Mouse (Mus musculus) heart, embryonic 12.5 days (tissue): ENCODE data around the gene Iqgap2. TPM values are rescaled to one million over a fixed set of nuclear protein-coding genes. Genes with fewer than 3 reads are reported as not detected.
A peak's percentile ranks its signal among the peaks of the same experiment; 100 is the strongest.

Experiments
- ATAC-seq: fragments of 200-750 bp; cut with Nextera tagmentation; 2 replicates; pipeline ENCODE4 v1.8.0; 2017; ENCODE audit warnings: moderate TSS enrichment, moderate library complexity; ENCODE audit not compliant: insufficient number of reproducible peaks, low FRiP score
- H3K27ac ChIP-seq: fragments of 300-500 bp; sonication (generic); 2 replicates; pipeline ENCODE4 v1.5.1; 2016; ENCODE audit warnings: mild to moderate bottlenecking, moderate library complexity; ENCODE audit not compliant: poor library complexity, severe bottlenecking
- H3K27me3 ChIP-seq: fragments of 300-500 bp; sonication (generic); replicated peaks from 2 replicates; pipeline ENCODE4 v1.6.1; 2016; ENCODE audit warnings: mild to moderate bottlenecking, moderate library complexity
- H3K36me3 ChIP-seq: fragments of 300-500 bp; sonication (generic); 2 replicates; pipeline ENCODE4 v1.6.1; 2016; ENCODE audit warnings: mild to moderate bottlenecking, moderate library complexity
- H3K4me1 ChIP-seq: fragments of 300-500 bp; sonication (generic); replicated peaks from 2 replicates; pipeline ENCODE4 v1.6.1; 2016; ENCODE audit warnings: mild to moderate bottlenecking
- H3K4me2 ChIP-seq: fragments of 300-500 bp; sonication (generic); 2 replicates; pipeline ENCODE4 v1.6.1; 2016; ENCODE audit warnings: mild to moderate bottlenecking, moderate library complexity
- H3K4me3 ChIP-seq: fragments of 300-500 bp; sonication (generic); 2 replicates; pipeline ENCODE4 v1.5.1; 2016; ENCODE audit warnings: mild to moderate bottlenecking
- H3K9ac ChIP-seq: fragments of 300-500 bp; sonication (generic); 2 replicates; pipeline ENCODE4 v1.6.1; 2016; ENCODE audit warnings: mild to moderate bottlenecking, moderate library complexity
- H3K9me3 ChIP-seq: fragments of 300-500 bp; sonication (generic); replicated peaks from 2 replicates; pipeline ENCODE4 v1.6.1; 2016; ENCODE audit warnings: mild to moderate bottlenecking, moderate library complexity
- WGBS: fragments of 180-500 bp; shearing (Covaris S2); methylation state at CpG from one replicate; pipeline ENCODE4 v1.1.7; 2016; 5-methylcytosine and 5-hydroxymethylcytosine counted together
- polyA plus RNA-seq: library from polyadenylated mRNA; unstranded; fragments of >200 nt; fragmentation: Nextera tagmentation; extraction: Ambion mirVana; gene quantifications from 2 replicates; pipeline ENCODE4 v1.2.1, GENCODE M21; 2016

Iqgap2 gene
- polyA plus RNA-seq, 1 experiment from 2014 or later = 6.9 TPM

DNA sequence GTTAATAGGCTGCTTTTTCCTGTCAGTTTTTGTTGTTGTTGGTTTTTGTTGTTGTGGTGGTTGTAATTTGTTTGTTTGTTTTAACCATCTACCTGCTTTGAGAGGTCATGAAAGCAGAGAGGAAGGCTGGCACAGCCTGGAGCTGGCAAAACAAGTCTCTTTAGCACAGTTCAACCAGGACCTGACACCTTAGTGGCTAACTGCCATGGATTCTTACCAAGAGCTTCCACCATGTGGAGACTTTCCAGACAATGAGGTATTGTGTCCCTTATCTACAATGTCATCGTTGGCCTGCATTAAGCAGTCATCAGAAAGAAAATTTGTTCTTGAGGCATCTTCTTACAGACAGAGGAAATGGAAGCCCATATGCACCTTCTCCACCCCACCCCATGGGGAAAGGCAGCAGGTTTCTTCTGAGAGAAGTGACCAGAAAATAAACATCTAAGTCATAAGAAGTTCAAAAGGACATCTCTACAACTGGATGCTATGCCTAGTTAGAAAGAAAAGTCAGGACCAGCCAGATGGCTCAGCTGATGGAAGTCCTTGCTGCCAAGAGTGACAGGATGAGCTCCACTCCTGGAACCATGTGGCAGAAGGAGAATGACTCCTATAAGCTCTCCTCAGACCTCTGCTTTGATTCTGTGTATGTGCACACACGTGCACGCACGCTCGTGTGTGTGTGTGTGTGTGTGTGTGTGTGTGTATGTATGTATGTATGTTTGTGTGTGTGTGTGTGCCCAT lies 113.9 kb downstream of the Iqgap2 start:
- no peak overlapping the region for H3K4me2 ChIP-seq
- H3K4me3 ChIP-seq = no peak overlapping the region
- no peak overlapping the region for H3K27ac ChIP-seq
- WGBS = 79% methylated on average over 5 of the region's 5 CpGs
- H3K4me1 ChIP-seq = peaks cover 23% of the 10 kb centered on the region
- H3K9ac ChIP-seq = no peak overlapping the region
- H3K9me3 ChIP-seq = no peaks in the 10 kb centered on the region
- no peak for ATAC-seq
- H3K27me3 ChIP-seq = 0 out of 2 replicates have a peak, but pooled peaks cover 3% of the 10 kb centered on the region
- no peaks in the 10 kb centered on the region for H3K36me3 ChIP-seq

DNA sequence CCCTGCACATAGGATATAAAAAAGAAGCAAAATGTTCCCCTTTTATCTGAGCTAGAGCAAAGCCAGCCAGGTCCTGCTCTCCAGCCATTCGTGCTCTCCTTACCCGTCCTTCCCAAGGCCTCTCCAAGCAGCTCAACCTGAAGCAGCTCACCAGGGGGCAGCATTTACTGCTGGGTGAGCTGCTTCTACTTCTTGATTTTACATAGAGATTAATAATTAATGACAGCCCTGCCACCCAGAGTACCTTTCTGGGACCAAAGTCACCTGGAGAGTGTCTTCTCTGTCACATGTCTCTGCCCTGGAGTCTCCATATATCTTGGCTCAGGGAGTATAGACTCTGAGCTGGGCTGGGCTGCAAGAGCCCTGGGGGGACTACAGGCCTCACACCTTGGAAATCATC lies 114.5 kb downstream of the Iqgap2 start:
- no peak overlapping the region for H3K9ac ChIP-seq
- H3K9me3 ChIP-seq = no peaks in the 10 kb centered on the region
- H3K36me3 ChIP-seq = no peaks in the 10 kb centered on the region
- 17% methylated on average over 2 of the region's 2 CpGs for WGBS
- no peak overlapping the region for H3K4me3 ChIP-seq
- ATAC-seq = no peak; the same call in 1 of the 2 replicates
- H3K27ac ChIP-seq = no peak overlapping the region
- peaks cover 17% of the 10 kb centered on the region for H3K4me1 ChIP-seq
- 0 out of 2 replicates have a peak, but pooled peaks cover 3% of the 10 kb centered on the region for H3K27me3 ChIP-seq
- H3K4me2 ChIP-seq = no peak overlapping the region

DNA sequence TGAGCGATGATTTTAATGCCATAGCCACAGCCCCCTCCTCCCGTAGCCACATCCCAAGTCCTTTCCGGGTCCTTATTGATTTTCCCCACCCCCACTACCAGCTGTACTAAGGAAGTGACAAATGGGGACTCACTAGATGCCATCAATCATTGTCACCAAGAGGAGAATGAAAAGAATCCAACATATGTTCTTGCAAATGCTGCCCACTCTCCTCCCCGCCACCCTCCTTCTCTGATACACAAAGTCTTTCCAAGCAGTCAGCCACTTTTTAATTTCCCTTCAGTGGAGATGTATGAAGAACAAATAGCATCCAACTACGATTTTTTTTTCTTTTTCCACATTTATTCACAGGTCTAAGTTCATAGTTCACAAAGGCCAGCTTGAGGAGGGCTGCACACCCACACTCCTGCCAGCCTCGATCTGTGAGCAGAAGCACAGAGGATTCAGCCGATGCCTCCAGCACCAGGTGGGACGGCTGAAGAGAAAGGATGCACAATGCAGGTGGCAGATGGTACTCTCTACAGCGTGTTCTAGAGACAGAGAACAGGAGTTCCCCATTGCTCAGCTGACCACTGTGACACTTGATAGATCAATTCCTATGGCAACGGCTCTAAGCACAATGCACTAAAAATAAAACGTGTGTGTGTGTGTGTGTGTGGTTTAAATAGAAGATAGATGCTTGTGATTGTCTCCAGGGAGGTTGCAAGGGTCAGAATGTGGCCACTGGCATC lies 116.6 kb downstream of the Iqgap2 start:
- Histone ChIP-seq H3K27ac (no peak overlapping the region), H3K9me3 (no peaks in the 10 kb centered on the region), H3K36me3 (no peaks in the 10 kb centered on the region), H3K9ac (no peak overlapping the region), H3K4me2 (no peak overlapping the region), H3K4me1 (peaks cover 14% of the 10 kb centered on the region), H3K4me3 (no peak overlapping the region), H3K27me3 (0 out of 2 replicates have a peak, but pooled peaks cover 3% of the 10 kb centered on the region)
- no peak for ATAC-seq
- 53% methylated on average over 11 of the region's 11 CpGs for WGBS

DNA sequence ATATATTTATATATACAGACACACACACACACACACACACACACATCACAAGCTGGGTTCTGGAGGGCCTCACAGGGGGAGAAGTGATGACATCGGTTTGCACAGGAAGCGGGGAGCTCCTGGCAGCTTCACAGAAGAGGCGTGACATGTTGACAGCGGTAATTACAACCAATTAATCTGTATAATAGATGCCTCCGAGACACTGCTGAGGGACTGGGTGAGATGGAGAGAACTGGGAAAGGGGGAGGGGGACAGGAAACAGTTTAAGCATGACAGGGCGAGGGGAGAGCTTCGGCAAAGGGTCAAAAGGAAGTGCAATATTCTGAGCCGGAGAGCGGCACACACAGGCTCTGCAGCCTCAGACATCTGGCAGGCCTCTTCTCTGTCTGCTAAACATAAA lies 126.7 kb downstream of the Iqgap2 start:
- WGBS = 8% methylated on average over 9 of the region's 9 CpGs
- Histone ChIP-seq H3K4me2 (peak overlapping the region; percentile 47), H3K4me3 (no peak overlapping the region), H3K27me3 (no peaks in the 10 kb centered on the region), H3K36me3 (no peaks in the 10 kb centered on the region), H3K9me3 (no peaks in the 10 kb centered on the region), H3K4me1 (peaks cover 35% of the 10 kb centered on the region), H3K9ac (no peak overlapping the region), H3K27ac (peak overlapping the region; percentile 73)
- peak; percentile 73 for ATAC-seq

DNA sequence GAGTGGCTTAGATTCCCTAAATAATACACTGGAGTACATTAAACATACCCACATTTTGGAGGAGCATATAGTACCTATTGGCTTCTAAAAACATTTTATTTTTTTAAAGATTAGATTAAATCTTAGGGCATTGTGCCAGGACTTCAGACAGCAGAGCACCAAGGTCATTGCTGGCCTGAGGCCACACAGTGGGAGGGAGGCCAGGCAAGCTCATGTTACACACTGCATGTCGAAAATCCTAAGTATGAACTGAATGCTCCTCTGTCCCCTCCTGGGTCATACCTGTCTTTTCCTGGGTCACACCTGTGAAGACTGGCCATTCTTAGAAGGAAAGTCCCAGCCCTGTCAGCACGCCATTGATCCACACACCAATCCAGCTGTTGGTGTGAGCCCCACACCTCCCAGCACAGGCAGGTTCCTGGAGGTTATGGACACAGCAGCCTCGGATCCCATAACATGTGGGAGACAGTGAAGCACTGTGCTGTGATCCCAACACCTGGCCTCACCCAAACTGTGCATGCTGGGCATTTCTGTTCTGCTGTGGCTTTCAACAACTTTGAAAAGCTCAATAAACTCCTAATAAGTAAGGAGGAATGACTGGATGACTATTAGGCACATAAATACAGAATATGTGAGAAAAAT lies 127.7 kb downstream of the Iqgap2 start:
- H3K9me3 ChIP-seq = no peaks in the 10 kb centered on the region
- H3K27me3 ChIP-seq = no peaks in the 10 kb centered on the region
- no peak overlapping the region for H3K4me3 ChIP-seq
- WGBS = 40% methylated on average over 3 of the region's 3 CpGs
- H3K27ac ChIP-seq = peak overlapping the region; percentile 59; the same call in 1 of the 2 replicates
- peak; percentile 67; the same call in 1 of the 2 replicates for ATAC-seq
- H3K9ac ChIP-seq = peak overlapping the region; percentile 56; the same call in 1 of the 2 replicates
- peaks cover 35% of the 10 kb centered on the region for H3K4me1 ChIP-seq
- H3K4me2 ChIP-seq = no peak overlapping the region
- no peaks in the 10 kb centered on the region for H3K36me3 ChIP-seq

DNA sequence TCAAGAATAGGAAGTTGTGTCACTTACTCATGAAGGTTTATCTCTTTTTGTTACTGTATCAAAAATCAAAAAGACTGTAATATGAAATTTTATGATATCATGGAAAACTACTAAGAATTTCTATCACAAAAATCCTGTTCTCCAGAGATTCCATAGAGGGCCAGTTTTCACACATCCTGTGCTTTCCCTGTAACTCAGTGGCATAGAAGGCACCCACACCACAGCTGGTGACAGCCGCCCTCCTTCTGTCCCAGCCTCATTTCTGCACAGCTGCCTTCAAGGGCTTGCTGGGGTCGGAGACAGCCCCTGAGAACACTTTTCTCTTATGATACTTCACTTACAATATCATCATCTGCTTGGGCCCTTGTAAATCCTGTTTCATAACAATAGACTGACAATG lies 131.9 kb downstream of the Iqgap2 start:
- Histone ChIP-seq H3K4me3 (no peak overlapping the region), H3K4me2 (no peak overlapping the region), H3K27me3 (no peaks in the 10 kb centered on the region), H3K36me3 (no peaks in the 10 kb centered on the region), H3K9me3 (0 out of 2 replicates have a peak, but pooled peaks cover 4% of the 10 kb centered on the region), H3K4me1 (peaks cover 17% of the 10 kb centered on the region), H3K27ac (no peak overlapping the region), H3K9ac (no peak overlapping the region)
- ATAC-seq = no peak
- WGBS = 77% methylated on average over 2 of the region's 2 CpGs

GRCm38 (mm10) chr13:95754285-95754684 lies 137.4 kb downstream of the Iqgap2 start:
- Histone ChIP-seq H3K4me3 (no peak overlapping the region), H3K9me3 (0 out of 2 replicates have a peak, but pooled peaks cover 4% of the 10 kb centered on the region), H3K9ac (no peak overlapping the region), H3K36me3 (no peaks in the 10 kb centered on the region), H3K4me2 (no peak overlapping the region), H3K27ac (no peak overlapping the region), H3K4me1 (0 out of 2 replicates have a peak, but pooled peaks cover 12% of the 10 kb centered on the region), H3K27me3 (no peaks in the 10 kb centered on the region)
- no peak for ATAC-seq
- 59% methylated on average over 5 of the region's 5 CpGs for WGBS

- H3K36me3 ChIP-seq = no peaks in the 10 kb centered on the region
- H3K9ac ChIP-seq = no peak overlapping the region
- H3K4me1 ChIP-seq = peaks cover 17% of the 10 kb centered on the region; the same call in 1 of the 2 replicates
- no peak overlapping the region for H3K4me3 ChIP-seq
- ATAC-seq = no peak
- no peak overlapping the region for H3K27ac ChIP-seq
- H3K27me3 ChIP-seq = no peaks in the 10 kb centered on the region
- 64% methylated on average over 9 of the region's 9 CpGs for WGBS
- H3K4me2 ChIP-seq = no peak overlapping the region
- H3K9me3 ChIP-seq = 0 out of 2 replicates have a peak, but pooled peaks cover 4% of the 10 kb centered on the region
These were observed 139.3 kb downstream of the Iqgap2 start for GRCm38 (mm10) chr13:95752386-95752785.

DNA sequence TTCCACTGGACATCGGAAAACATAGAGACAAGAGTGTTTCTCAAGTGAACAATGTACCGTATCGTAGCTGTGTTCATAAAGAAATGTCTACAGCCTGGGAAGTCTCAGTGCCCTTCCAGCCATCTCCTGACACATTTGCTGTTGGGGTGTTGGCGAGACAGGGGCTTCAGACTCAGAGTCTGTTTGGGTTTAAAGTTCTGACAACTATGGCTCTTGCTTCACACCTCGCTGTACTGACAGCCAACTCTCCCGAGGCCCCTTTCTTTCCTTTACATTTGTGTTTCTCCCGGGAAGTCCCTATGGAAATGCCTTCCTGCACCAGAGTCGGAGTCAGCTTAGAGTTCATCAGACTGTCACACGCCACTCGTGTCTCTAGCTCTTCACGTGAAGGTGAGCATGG lies 144.2 kb downstream of the Iqgap2 start:
- ATAC-seq = no peak
- Histone ChIP-seq H3K27ac (no peak overlapping the region), H3K27me3 (no peaks in the 10 kb centered on the region), H3K4me2 (no peak overlapping the region), H3K9ac (no peak overlapping the region), H3K4me1 (peaks cover 15% of the 10 kb centered on the region; the same call in 1 of the 2 replicates), H3K36me3 (no peaks in the 10 kb centered on the region), H3K9me3 (no peaks in the 10 kb centered on the region), H3K4me3 (no peak overlapping the region)
- 59% methylated on average over 11 of the region's 11 CpGs for WGBS

DNA sequence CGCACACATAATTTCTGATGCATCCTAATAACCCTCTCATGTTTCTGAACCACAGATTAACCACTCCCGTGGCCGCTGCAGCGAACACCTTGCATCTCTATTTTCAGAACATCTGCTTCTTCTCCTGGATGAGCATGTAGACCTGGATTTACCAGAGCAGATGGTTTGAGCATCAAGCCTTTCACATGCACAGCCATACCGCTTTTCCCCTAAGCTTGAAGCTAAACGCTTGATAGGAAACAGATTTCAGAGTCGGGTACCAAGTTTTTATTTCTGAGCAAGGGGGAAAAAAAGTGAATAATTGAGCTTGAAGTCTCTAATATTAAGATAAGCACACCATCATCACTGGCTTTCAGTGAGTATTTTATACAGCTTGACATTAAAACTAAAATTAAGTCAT lies 144.6 kb downstream of the Iqgap2 start:
- no peak overlapping the region for H3K4me3 ChIP-seq
- H3K4me2 ChIP-seq = no peak overlapping the region
- no peaks in the 10 kb centered on the region for H3K9me3 ChIP-seq
- 83% methylated on average over 7 of the region's 7 CpGs for WGBS
- no peaks in the 10 kb centered on the region for H3K36me3 ChIP-seq
- no peak for ATAC-seq
- H3K27me3 ChIP-seq = no peaks in the 10 kb centered on the region
- no peak overlapping the region for H3K27ac ChIP-seq
- peaks cover 12% of the 10 kb centered on the region; the same call in 1 of the 2 replicates for H3K4me1 ChIP-seq
- H3K9ac ChIP-seq = no peak overlapping the region

- H3K27me3 ChIP-seq = no peaks in the 10 kb centered on the region
- no peaks in the 10 kb centered on the region for H3K36me3 ChIP-seq
- H3K27ac ChIP-seq = no peak overlapping the region
- ATAC-seq = no peak
- peaks cover 12% of the 10 kb centered on the region; the same call in 1 of the 2 replicates for H3K4me1 ChIP-seq
- H3K4me2 ChIP-seq = no peak overlapping the region
- no peak overlapping the region for H3K9ac ChIP-seq
- H3K4me3 ChIP-seq = no peak overlapping the region
- H3K9me3 ChIP-seq = no peaks in the 10 kb centered on the region
- 8% methylated on average over 6 of the region's 6 CpGs for WGBS
These were observed 145.2 kb downstream of the Iqgap2 start for GRCm38 (mm10) chr13:95746509-95746908.
